Mouse (Mus musculus): ENCODE measurements at regions not wholly inside any gene's neighbourhood (a gene's known extent, or its start where the extent isn't known, plus 50 kb on each side); places are given as distances from the start of the nearest gene placed in this dataset.

DNA sequence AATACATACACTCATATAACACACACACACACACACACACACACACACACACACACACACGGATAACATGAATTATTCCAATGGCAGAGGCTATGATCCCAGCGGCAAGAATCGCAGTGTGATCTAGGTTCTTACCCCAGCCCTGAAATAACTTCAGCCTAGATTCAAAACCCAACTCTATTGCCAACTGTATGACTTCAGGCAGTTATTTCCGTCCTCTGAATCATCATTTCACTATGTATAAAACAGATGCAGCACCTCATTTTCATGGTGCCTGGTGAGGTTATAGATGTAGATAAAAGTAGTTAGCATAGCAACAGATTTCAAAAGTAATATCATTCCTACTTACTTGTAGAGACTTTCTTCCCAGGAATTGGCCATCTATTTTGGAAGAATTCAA, 61.0 kb upstream of the Tnfsf11 start:
- DNase-seq, result no peak

DNA sequence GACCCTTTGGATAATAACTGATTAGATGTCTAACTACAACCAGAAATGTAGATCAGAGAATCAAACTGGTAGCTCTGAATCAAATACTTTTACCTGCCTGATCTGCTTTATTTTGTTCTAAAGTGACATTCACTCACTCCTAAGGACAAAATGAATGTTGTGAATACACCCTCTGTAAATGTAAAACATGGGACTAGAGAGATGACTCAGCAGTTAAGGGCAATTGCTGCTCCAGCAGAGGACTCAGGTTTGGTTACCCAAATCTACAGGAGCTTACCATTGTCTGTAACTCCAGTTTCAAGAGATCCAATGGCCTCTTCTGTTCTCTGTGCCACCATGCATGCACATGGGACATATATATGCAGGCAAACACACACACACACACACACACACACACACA, 57.0 kb upstream of the Tnfsf11 start:
- no peak for DNase-seq

DNA sequence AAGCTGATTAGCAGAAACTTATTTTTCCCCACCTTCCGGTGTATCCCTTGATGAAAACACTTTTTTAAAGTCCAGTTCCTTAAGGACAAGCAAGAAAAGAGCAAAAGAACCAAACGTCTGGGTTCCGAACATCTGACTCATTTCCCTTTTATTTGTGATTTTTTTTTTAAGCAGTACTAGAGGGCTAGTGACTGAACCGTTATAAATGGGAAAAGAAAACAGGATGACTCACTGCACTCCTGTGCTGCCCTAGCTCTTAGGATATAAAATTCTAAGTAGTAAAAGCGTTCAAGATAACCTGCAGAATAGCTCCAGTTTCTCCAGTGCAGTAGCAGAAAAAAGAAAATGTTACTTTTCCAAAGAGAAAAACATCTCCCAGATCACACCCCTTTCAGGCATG, 55.3 kb upstream of the Tnfsf11 start:
- DNase-seq, result no peak

Data from thymus, adult 18-20 months (tissue).